Mouse (Mus musculus) intestine, postnatal 0 days (tissue): Measurements from ENCODE around the gene Olfr1032. TPM values are rescaled to one million over a fixed set of nuclear protein-coding genes. Genes with fewer than 3 reads are reported as not detected.
A peak's percentile ranks its signal among the peaks of the same experiment; 100 is the strongest.
"Not testable (repeated sequence)": the region's sequence is repeated elsewhere in the genome, so short reads cannot be mapped to it uniquely, and the experiment has no call there.

ENCODE experiments used
- ATAC-seq: fragments of 200-750 bp; cut with Nextera tagmentation; 2 replicates; pipeline ENCODE4 v1.8.0; 2017; ENCODE audit warnings: mild to moderate bottlenecking, moderate TSS enrichment, moderate library complexity
- H3K27ac ChIP-seq: fragments of 300-500 bp; sonication (generic); 2 replicates; pipeline ENCODE4 v1.5.1; 2014; ENCODE audit warnings: mild to moderate bottlenecking, low read depth, low read length, moderate library complexity
- H3K27me3 ChIP-seq: fragments of 300-500 bp; sonication (generic); replicated peaks from 2 replicates; pipeline ENCODE4 v1.6.1; 2014; ENCODE audit warnings: low read length, mixed read lengths; ENCODE audit not compliant: control insufficient read depth, insufficient read depth
- H3K36me3 ChIP-seq: fragments of 300-500 bp; sonication (generic); 2 replicates; pipeline ENCODE4 v1.6.1; 2014; ENCODE audit warnings: mild to moderate bottlenecking, moderate library complexity; ENCODE audit not compliant: control insufficient read depth, insufficient read depth
- H3K4me1 ChIP-seq: fragments of 300-500 bp; sonication (generic); replicated peaks from 2 replicates; pipeline ENCODE4 v1.6.1; 2014; ENCODE audit warnings: antibody characterized with exemption, low read length, mixed read lengths; ENCODE audit not compliant: control insufficient read depth, insufficient read depth
- H3K4me2 ChIP-seq: fragments of 300-500 bp; sonication (generic); replicated peaks from 2 replicates; pipeline ENCODE4 v1.6.1; 2014; ENCODE audit warnings: low read depth, mild to moderate bottlenecking, moderate library complexity
- H3K4me3 ChIP-seq: fragments of 300-500 bp; sonication (generic); 2 replicates; pipeline ENCODE4 v1.5.1; 2014; ENCODE audit warnings: low read depth, low read length
- H3K9ac ChIP-seq: fragments of 300-500 bp; sonication (generic); 2 replicates; pipeline ENCODE4 v1.6.1; 2014; ENCODE audit warnings: mild to moderate bottlenecking, low read depth, low read length
- H3K9me3 ChIP-seq: fragments of 300-500 bp; sonication (generic); 2 replicates; pipeline ENCODE4 v1.6.1; 2016; ENCODE audit warnings: mixed run types; ENCODE audit not compliant: control insufficient read depth
- CTCF ChIP-seq: sonication (generic); IDR thresholded peaks from 2 replicates; pipeline ENCODE4 v1.5.1; 2016; ENCODE audit warnings: low read depth, mild to moderate bottlenecking, control low read depth, antibody characterized with exemption, moderate library complexity
- WGBS: fragments of 180-500 bp; shearing (Covaris S2); extraction: QIAGEN DNeasy Blood & Tissue Kit; methylation state at CpG from one replicate; pipeline ENCODE4 v1.1.7; 2014; 5-methylcytosine and 5-hydroxymethylcytosine counted together
- polyA plus RNA-seq: library from polyadenylated mRNA; unstranded; fragments of >200 nt; fragmentation: Nextera tagmentation; extraction: Ambion mirVana; gene quantifications from 2 replicates; pipeline ENCODE4 v1.2.1, GENCODE M21; 2015

Olfr1032 gene
- polyA plus RNA-seq = not detected in 2 replicates

- Histone ChIP-seq H3K4me3 (no peak within 1 kb of the TSS), H3K27me3 (no peaks in the 10 kb centered on the region), H3K9ac (no peak within 1 kb of the TSS), H3K27ac (no peak within 1 kb of the TSS), H3K4me2 (no peak within 1 kb of the TSS), H3K36me3 (no peaks in the 10 kb centered on the region), H3K4me1 (no peaks in the 10 kb centered on the region), H3K9me3 (no peaks in the 10 kb centered on the region)
- ATAC-seq = no peak
- 81% methylated on average over 7 of the region's 7 CpGs for WGBS
- no peak for TF ChIP-seq CTCF
Measured at GRCm38 (mm10) chr2:86005240-86005639, at the start of gene Olfr1032. Olfr1032 (plus strand) TSS chr2:86005540.

- no peak within 1 kb of the TSS for H3K4me3 ChIP-seq
- H3K4me2 ChIP-seq = no peak within 1 kb of the TSS
- TF ChIP-seq CTCF = no peak
- no peak for ATAC-seq
- no peaks in the 10 kb centered on the region for H3K27me3 ChIP-seq
- H3K4me1 ChIP-seq = no peaks in the 10 kb centered on the region
- no peak within 1 kb of the TSS for H3K9ac ChIP-seq
- no peaks in the 10 kb centered on the region for H3K9me3 ChIP-seq
- no peak within 1 kb of the TSS for H3K27ac ChIP-seq
- no peaks in the 10 kb centered on the region for H3K36me3 ChIP-seq
- WGBS = 83% methylated on average over 2 of the region's 2 CpGs
Measured at GRCm38 (mm10) chr2:85973595-85973994, 31.7 kb upstream of the Olfr1032 start, which contains the start of gene Olfr1029. Olfr1029 (plus strand) TSS chr2:85973895.

GRCm38 (mm10) chr2:85978976-85979375 lies 26.4 kb upstream of the Olfr1032 start, which contains the start of gene Olfr1030:
Olfr1030 (plus strand) TSS chr2:85979276.
- 77% methylated on average over 1 of the region's 1 CpGs for WGBS
- Histone ChIP-seq H3K9ac (no peak within 1 kb of the TSS), H3K4me3 (no peak within 1 kb of the TSS), H3K36me3 (no peaks in the 10 kb centered on the region), H3K4me2 (no peak within 1 kb of the TSS), H3K27me3 (no peaks in the 10 kb centered on the region), H3K4me1 (no peaks in the 10 kb centered on the region), H3K9me3 (no peaks in the 10 kb centered on the region), H3K27ac (no peak within 1 kb of the TSS)
- TF ChIP-seq CTCF = no peak
- ATAC-seq = no peak

- Histone ChIP-seq H3K9me3 (no peaks in the 10 kb centered on the region), H3K9ac (no peak within 1 kb of the TSS), H3K27ac (no peak within 1 kb of the TSS), H3K27me3 (no peaks in the 10 kb centered on the region), H3K4me1 (no peaks in the 10 kb centered on the region), H3K36me3 (no peaks in the 10 kb centered on the region), H3K4me2 (no peak within 1 kb of the TSS), H3K4me3 (no peak within 1 kb of the TSS)
- no peak for TF ChIP-seq CTCF
- WGBS = 50% methylated on average over 3 of the region's 3 CpGs
- ATAC-seq = no peak
Measured at GRCm38 (mm10) chr2:85990004-85990403, 15.3 kb upstream of the Olfr1032 start, which contains the start of gene Olfr1031. Olfr1031 (plus strand) TSS chr2:85990304.

GRCm38 (mm10) chr2:86020406-86020805 lies 15.1 kb downstream of the Olfr1032 start, which contains the start of gene Olfr1033:
Olfr1033 (plus strand) TSS chr2:86020633.
- H3K27ac ChIP-seq, ATAC-seq, H3K27me3 ChIP-seq, H3K9me3 ChIP-seq, H3K36me3 ChIP-seq, H3K4me1 ChIP-seq, H3K9ac ChIP-seq: not testable (repeated sequence)
- under 1% methylated on average over 10 of the region's 11 CpGs for whole genome bisulfite sequencing
- Histone ChIP-seq H3K4me3 (peak within 1 kb of the TSS; percentile 31), H3K4me2 (peak within 1 kb of the TSS; percentile 55)

- not testable (repeated sequence) for H3K27ac ChIP-seq, H3K36me3 ChIP-seq, H3K9ac ChIP-seq, H3K4me2 ChIP-seq, ATAC-seq, H3K9me3 ChIP-seq, H3K27me3 ChIP-seq, H3K4me1 ChIP-seq, H3K4me3 ChIP-seq
- WGBS = 48% methylated on average over 3 of the region's 9 CpGs
Measured at GRCm38 (mm10) chr2:86021518-86021917, 16.2 kb downstream of the Olfr1032 start.

- no peak for ATAC-seq
Measured at GRCm38 (mm10) chr2:86045561-86045960, 40.2 kb downstream of the Olfr1032 start, which contains the start of gene Olfr1034. Olfr1034 (plus strand) TSS chr2:86045861.

GRCm38 (mm10) chr2:86050777-86051176 lies 45.4 kb downstream of the Olfr1032 start:
- H3K9ac ChIP-seq, ATAC-seq, H3K27me3 ChIP-seq, H3K36me3 ChIP-seq, H3K9me3 ChIP-seq, H3K4me1 ChIP-seq, H3K4me2 ChIP-seq, H3K27ac ChIP-seq, H3K4me3 ChIP-seq: not testable (repeated sequence)

More at GRCm38 (mm10) chr2:86045561-86045960, 40.2 kb downstream of the Olfr1032 start, which contains the start of gene Olfr1034:
- Histone ChIP-seq H3K27me3 (no peaks in the 10 kb centered on the region), H3K4me2 (no peak within 1 kb of the TSS), H3K4me3 (no peak within 1 kb of the TSS), H3K36me3 (no peaks in the 10 kb centered on the region), H3K9me3 (no peaks in the 10 kb centered on the region), H3K9ac (no peak within 1 kb of the TSS), H3K27ac (no peak within 1 kb of the TSS), H3K4me1 (no peaks in the 10 kb centered on the region)
- TF ChIP-seq CTCF = no peak
